Mouse (Mus musculus): ENCODE data around the gene Ugcg.
A peak's percentile ranks its signal among the peaks of the same experiment; 100 is the strongest.

Ugcg gene

DNA sequence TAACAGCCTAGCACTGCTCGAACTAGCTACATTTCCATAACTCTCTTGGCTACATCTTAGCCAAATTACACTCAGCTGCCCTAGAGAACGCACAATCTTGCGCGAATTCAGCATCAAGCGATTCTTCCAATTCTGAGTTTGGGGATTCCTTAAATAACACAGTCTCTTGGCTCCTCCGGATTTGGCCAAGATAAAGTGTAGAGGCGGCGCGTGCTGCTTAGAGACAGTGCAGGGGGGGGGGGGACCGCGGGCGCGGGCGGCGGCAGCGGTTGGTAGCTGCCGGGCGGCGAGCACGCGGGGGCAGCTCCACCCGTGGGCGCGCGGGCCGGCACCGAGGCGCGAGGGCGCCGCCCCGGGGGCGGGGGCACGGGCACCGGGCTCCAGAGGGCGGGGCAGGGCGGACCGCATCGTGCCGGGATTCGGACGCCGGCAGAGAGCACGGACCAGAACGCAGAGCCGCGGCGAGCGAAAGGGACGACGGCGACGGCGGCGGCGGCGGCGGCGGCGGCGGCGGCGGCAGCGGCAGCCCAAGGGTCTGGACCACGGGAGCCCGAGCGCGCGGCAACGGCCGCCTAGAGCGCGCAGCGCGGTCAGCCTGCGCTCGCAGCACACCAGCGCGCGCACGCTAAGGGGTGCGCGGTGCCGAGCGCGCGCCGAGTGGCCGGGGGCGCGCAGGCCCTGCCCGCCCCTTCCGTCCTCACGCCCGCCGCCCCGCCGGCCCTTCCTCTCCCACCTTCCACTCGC, at the start of gene Ugcg:
Gene Ugcg, plus strand, starts transcription at position 456 of the 744 bp plus-strand sequence.
- peak; percentile 63 for DNase-seq (ENCODE audit: low spot score)

DNA sequence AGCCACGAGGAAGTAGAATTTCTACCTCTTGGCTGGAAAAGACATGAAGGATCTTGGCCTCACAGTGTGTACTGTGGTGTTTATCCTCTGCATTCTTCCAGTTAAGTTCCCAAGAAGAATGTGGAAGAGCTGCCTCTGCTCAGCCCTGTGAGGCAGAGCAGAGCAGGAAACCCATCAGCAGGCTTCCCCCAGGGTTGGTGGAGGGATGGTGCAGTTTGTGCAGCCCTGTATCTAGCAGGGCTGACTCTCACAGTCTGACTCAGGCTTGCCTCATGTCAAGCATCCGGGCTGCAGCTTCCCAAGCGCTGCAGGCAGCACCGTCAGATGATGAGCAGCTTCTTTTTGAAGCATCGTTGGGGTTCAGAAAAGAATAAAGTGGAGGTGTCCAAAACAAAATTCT, 40.0 kb upstream of the Ugcg start:
- DNase-seq (ENCODE audit: low spot score) = no peak

DNA sequence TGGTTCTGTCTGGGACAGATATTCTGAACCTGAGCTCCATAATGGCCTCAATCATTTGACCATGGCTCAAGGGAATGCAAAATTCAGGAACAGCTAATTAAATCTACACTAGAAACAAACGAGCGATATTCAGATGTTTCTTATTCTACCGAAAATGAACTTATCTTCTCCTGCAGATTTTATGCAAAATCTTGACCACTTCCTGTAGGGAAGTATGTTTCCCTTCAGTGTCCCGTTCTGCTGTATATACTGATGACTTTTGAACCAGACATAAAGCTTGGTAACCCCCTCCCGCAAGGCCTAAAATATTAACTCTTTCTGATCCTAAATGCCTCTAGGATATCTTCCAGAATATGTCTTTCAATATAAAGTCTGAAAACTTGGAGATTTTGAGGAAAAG, 38.1 kb upstream of the Ugcg start:
- no peak for DNase-seq (ENCODE audit: low spot score)

DNA sequence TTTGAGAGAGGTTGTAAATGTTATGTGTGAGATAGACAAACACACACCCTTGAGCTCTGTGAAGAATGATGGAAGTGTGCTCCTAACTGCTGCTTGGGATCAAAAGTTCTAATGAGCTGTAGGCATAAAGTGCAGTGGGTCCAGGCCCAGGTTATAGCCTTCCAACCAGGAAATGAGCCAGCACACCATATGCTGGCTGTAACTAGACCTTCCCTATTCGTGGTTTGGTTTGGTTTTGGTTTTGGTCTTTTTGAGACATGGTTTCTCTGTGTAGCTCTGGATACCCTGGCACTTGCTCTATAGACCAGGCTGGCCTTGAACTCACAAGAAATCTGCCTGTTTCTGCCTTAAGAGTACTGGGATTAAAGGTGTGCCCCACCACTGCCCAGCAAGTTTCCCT, 37.1 kb upstream of the Ugcg start:
- no peak for DNase-seq (ENCODE audit: low spot score)

DNA sequence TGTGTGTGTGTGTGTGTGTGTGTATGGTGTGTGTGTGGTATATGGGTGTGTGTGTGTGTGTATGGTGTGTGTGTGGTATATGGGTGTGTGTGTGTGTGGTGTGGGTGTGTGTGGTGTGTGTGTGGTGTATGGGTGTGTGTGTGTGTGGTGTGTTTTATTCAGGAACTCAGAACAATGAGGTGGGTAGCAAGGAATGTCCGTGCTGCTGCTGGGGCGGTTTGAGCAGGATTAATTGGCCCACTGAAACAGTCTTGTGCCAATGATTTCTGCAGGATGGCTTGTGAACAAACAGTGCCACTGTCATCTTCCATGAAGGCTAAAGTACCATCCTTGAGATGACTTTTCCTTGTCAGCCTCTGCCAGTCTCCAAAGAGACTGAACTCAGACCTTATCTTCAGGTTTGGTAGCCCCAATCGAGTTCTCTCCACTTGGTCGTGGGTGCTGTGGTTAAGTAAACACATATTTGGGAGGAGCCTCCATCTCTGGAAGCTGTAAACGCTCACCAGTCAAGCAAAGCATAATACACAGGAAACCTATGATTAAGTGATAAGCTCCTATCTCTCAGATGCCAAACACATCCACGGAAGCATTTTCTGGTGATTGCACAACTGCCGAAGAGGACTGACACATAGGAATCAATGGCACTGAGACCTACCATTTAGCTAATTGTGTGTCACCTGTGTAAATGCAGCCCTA, 32.0 kb upstream of the Ugcg start:
- no peak for DNase-seq (ENCODE audit: low spot score)

DNA sequence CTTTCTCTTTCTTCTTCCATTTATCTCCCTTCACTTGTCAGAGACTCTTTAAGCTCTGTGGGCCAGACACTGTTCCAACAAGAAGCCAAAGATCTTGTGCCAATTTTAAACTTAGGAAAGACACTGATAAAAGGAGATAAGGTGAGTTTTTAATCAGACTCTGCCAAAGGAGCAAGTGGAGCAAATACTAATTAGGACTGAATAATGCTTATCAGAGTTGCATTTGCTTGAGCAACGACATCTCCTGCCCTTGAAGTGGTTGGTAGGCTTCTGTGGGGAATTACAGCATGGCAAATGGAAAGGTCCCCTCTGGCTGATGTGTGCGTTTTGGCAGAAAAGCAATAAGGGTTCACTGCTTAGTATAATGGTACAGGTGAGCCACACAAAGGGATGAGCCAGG, 31.4 kb upstream of the Ugcg start:
- DNase-seq (ENCODE audit: low spot score) = no peak

DNA sequence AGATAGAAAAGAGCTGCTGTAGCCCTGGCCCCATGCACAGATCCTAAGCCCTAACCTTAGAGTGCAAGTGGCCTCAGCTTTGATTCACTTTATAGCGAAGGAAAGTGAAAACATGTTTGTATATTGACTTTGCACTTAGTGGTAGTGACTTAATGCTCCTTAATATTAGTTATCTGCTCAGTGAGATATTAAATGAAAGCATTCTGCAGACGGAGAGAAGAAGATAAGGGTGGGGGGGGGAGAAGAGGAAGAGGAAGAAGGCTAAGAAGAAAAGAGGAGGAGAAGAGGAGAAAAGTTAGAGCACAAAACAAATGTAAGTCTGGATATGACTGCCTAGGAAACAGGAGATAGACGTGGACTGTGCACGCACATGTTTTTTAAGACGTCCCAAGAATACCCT, 28.8 kb upstream of the Ugcg start:
- no peak for DNase-seq (ENCODE audit: low spot score)

DNA sequence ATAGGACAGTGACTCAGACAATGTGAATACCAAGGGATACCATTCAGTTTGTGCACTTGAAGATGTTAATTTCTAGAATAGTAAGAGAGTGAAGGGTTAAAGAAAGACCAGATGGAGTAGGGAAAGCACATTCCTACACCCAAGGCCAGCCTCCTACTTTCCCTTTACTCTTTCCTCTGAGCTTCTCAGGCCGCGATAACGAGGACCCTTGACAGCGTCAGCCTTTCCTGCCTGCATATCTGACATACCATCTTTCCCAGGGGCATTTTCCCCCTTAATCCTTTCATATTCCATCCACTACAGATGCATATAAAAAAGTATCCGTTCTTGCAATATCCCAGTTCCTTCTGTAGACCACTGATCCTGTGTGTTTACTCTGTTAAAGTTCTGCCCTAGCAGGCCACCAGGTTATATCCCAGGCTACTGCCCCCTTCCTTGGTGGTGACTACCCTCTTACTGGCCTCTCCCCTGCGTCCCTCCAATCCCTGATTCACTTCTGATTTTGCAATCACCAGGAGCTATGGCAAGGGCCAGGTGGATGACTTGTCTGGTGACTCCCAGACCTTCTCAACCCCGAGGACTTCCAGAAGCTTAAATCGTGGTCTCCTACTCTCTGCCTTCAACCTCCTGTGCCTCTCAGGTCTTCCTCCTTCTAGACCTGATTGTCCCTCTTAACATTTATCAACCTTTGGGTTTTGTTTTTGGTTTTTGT, 27.9 kb upstream of the Ugcg start:
- no peak for DNase-seq (ENCODE audit: low spot score)

DNA sequence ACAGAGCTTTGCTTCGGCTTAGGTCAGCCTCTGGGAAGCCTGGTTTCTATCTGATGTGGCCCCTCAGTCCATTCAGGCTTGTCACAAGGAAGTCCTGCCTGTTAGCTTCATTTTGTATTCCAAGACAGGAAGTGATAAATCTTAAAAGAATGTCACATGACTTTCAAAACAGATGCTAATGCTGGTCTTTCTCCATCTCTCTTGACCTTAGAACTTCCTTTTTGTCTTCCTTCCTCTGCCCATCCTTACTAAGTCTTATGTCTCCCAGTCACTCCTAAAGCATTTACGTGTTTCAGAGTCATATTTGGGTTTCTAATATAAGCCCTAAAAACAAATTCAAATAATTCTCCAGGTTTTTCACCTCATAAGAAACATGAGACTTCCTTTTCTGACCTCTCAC, 25.0 kb upstream of the Ugcg start:
- no peak for DNase-seq (ENCODE audit: low spot score)

DNA sequence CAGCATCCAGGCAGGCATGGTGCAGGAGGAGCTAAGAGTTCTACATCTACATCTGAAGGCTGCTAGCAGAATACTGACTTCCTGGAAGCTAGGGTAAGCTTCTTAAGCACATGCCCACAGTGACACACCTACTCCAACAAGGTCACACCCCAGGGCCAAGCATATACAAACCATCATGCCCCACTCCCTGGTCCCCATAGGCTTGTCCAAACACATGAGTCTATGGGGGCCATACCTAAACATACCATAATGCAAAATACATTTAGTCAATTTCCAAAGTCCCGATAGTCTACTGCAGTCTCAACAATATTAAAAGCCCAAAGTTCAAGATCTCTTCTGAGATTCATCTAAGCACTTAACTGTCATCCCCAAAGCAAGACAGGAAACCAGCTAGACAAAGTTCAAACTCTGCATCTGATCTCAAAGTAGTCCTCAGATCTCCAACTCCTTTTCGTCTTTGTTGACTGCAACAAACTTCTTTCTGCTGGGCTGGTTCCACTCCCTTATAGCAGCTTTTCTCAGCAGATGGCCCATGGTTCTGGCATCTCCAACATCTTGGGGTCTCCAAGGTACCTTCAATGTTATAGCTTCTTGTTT, 21.7 kb upstream of the Ugcg start:
- DNase-seq (ENCODE audit: low spot score) = no peak

DNA sequence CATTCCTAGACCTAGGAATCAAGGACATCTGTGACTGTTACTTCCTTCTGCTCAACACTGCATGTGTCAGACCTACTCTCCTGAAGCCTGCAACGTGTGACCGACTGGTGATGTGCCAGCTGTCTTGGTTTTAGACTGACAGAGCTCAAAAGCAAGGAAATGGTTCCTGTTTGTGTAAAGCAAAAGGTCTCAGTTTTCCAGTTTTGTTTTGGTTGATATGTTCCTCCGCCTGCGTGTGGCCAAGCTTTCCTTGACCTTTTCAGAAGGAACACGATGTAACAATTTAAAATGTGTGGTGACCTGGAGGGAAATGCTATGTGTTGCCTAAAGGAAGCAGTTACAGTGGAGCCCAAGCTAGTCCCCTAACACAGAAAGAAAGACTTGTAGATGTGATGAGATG, 19.1 kb upstream of the Ugcg start:
- DNase-seq (ENCODE audit: low spot score) = no peak

DNA sequence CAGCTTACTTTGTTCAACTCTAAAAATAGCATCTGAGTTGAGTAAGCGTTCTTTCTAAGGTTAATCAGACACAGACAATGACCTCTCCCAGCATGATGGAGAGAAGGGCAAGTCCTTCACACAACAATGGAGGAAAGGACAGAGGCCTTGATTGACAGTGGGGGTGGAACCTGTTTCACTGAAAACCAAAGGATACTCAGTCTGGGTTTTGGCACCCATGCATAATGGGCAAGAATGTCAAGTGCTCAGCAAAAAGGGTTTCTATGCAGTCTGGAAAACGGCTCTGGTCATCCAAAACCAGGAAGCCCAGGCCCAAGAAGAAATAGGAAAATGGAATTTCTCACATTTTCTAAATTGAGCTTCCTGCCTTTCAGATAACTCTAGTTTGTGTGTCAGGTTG, 16.4 kb upstream of the Ugcg start:
- no peak for DNase-seq (ENCODE audit: low spot score)

DNA sequence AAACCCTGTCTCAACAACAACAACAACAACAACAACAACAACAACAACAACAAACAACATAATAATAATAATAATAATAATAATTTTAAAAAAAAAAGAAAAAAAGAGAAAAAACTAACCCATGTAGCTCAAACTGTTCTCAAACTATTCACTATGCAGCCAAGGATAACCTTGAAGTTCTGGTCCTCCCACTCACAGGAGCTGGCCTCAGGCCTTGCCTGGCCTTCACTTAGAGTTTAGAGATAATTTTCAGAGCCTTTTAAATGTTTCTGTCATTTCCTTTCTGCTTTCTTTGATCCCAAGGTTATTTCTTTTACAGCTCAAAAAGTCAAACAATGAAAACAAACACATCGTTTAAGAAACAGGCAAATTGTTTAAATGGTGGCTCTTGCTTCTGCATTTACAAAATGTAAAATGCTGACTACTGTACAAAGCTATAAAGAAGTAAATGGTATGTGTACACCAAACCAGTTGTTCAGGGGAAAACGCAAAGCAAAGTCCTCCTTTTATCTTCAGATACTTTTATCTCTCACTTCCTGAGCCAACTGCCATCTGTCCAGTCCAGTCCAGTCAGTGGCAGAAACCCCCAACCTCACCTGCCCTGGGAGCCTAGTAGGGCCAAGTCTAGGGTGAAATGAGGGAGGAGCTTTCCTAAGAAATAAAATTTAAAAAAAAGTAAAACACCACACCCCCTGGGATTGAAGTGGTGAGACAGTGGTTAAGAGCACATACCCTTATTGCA, 15.7 kb upstream of the Ugcg start:
- no peak for DNase-seq (ENCODE audit: low spot score)

DNA sequence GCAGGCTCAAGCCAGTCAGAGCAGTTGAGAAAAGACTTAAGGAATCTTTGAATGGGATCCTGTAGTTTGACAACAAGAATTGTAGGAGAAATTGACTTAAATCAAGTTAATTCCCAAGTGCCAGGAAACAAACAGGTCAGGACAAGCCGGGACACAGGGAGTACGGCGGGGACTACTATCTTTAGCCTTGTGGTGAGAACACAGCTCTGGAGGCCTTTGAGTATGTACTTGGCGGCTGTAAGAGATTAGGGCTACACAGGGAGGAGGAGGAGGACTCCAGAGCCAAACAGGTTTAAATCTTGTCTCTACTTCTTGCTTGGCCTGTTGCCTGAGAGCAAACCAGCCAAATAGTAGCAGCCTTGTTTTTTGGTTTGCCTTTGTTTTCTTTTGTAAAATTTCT, 14.1 kb upstream of the Ugcg start:
- no peak for DNase-seq (ENCODE audit: low spot score)

DNA sequence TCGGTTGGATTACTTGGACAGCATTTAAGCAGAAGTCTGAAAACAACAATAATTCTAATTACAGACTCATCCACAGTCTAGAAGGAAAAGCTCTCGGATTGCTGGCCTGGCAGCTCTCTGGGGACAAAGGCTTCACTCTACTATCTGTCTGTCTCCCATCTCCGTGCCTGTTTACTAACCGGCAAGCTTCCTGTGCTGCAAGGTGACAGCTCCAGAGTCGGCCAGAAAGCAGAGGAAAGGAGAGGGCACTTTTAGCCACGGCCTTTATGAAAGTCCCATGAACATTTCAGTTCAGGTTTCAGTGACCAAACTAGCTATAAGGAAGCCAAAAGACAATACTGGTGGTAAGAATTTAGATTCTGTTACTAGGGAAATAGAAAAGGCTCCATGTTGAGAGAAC, 13.1 kb upstream of the Ugcg start:
- DNase-seq (ENCODE audit: low spot score) = no peak

DNA sequence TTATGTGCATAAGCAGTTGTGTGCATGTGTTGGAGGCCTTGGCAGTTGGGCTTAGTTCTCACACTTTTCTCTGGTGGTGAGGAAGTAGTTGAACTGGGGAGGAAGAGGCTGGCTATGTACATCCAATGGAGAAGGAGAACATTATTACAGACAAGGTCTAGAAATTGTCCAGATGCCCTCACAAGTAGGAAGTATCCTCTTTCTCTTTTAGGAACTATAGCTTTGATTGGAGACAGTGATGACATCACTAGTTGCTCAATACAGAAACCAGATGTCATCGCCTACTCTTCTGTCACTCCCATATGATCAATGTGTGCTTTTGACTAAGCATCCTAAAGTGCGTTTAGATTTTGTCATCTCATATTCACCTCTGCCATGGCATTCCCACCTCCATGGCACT, 11.5 kb upstream of the Ugcg start:
- no peak for DNase-seq (ENCODE audit: low spot score)

DNA sequence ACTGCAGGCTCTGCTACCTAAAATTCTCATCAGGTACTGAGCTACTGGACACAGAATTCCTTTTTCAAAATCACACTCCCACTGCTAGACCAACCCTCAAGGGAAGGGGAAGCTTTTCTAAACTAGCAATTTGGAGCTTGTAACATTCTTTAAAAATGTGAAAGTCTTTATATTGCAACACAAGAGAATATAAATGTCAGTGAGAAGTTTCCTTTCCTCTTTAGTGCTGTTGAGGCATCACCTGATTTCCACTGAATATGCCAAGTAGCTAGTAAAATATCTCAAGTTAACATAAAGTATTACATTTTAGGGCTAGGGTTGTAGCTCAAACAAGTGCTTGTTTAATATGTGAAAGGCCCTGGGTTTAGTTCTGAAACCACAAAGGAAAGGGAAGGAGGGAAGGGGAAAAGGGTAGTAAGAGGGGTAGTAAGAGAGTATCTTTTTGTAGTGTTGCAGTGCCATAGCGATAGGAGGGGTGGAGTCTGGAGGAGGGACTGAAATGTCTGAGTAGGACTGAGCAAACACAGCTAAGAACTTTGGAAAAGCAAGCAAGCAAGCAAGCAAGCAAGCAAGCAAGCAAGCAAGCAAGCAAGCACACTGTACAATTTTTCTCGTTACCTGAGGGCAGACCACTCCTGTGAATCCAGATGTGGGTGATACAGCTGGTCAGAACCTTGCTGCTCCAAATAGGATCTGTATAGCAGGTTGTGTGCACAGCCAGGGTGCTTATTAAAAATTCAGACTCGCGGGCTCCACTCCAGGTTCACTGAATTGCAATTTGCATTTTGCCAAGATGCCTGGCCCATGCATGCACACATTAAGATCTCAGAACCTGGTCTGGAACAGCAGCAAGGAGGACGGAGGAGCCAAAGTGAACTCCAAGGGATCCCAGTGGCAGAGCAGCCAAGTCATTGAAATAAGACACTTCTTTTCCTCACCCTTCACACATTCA, 7.5 kb upstream of the Ugcg start:
- DNase-seq (ENCODE audit: low spot score) = no peak

DNA sequence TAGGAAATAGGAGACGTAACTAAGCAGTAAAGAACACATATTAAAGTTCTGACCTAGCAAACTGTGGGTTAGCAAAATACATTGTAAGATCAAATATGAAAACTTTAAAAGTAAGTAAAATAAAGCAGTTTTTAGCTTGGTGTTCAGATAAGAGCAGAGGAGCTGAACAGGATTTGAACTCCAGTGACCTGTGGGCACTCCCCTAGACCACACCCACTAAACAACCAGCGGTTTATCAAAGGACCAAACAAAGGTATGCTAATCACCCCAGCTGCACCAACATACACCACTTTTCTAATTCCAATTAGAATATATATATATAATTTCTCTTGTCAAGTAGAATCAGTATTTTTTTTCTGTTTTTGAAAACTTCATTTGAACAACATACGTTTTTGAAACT, 3.4 kb upstream of the Ugcg start:
- DNase-seq (ENCODE audit: low spot score) = no peak

DNA sequence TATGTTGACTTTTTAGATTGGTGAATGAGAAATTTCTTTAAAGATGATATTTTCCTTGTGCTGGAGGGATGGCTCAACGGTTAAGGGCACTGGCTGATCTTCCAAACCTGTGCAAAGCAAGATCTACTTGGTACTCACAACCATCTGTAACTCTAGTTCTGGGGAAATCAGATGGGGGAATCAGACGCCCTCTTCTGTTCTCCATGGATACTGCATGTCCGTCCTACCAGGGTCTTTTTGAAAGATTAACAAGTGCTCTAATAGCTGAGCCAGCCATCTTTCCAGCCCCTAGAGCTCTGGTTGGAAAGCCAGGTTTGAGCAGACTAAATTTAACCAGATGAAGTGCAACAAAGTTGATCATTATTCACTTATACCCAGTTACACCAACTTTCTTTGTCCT, 1.8 kb upstream of the Ugcg start:
- DNase-seq (ENCODE audit: low spot score) = peak; percentile 57

DNA sequence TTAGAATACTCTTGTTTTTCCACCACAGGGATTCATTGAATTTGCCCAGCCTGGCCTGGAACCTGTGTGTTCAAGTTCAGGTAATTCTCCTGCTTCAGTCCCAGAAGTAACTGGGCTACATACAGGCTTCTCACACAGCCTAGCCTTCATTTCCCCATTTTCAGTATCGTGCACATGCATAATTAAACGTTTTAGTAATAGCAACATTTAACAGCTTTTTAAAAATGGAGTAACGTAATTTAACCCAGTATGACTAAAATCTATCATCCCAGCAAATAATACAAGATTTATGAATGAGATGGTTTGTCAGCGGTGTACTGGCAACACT, 619 bp upstream of the Ugcg start:
- no peak for DNase-seq (ENCODE audit: low spot score)

DNA sequence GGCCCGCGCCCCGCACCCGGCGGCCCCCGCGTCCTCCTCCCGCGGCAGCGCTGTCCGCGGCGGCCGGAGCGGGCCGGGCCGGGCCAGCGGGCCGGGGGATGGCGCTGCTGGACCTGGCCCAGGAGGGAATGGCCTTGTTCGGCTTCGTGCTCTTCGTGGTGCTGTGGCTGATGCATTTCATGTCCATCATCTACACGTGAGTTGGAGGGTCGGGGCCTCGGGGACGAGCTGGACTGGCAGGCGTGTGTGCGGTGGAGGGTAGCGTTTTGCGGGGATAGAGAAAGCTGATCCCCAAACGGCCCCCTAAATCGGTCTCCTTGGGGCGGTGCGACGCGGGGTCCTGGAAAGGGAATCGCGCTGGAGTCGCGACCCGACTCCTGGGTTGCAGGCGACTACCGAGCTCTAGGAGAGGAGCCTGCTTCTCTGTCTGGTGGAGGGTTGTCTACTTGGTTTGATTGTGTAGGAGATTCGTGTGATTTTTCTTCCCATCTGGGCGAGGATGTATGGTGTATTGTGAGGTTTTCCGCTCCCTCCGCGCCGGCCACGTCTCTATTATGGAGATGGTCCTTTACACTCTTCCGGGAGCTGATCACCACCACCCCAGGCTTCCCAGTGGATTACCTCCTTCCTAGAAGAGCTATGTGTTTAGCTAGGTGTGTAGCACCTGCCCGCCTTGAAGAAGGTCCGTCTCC, 635 bp downstream of the Ugcg start:
- DNase-seq (ENCODE audit: low spot score) = peak; percentile 44

All from layer of hippocampus, adult 11-12 months (tissue).